Mouse (Mus musculus): ENCODE measurements around the gene Zcchc7.

DNA sequence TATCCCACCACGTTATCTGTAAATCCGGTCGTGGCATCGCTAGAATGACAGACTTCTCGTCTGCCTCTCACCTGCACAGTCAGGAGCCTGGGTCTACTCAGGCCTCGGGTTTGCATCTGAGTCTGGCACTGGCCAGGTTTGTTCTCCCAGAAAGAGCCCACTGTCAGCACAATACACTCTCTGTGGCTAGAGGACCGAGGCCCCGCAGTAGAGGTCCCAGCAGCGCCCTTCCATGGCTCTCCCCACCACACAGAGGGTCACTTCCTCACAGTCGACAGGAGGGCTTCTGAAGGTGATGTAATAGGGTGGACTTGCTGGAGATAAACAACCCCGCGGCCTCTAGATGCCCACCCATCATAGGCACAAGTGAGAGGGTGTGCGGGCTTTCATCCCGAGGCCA lies 218.2 kb downstream of the Zcchc7 start:
- no peak for TF ChIP-seq GATA1 (IDR thresholded peaks at IDR 0.05; ENCODE audit: low read length)
- TF ChIP-seq TAL1 (IDR thresholded peaks at IDR 0.05; ENCODE audit: low read length) = no peak

All from erythroblast, embryonic 14.5 days (primary cell).